Mouse (Mus musculus) stomach, postnatal 0 days (tissue): Measurements from ENCODE around the gene Gsg1l.

Source experiments
- CTCF ChIP-seq: IDR thresholded peaks from 2 replicates; pipeline ENCODE4 v1.5.1; 2016; ENCODE audit warnings: antibody characterized with exemption, low read depth, mild to moderate bottlenecking, moderate library complexity
- EP300 ChIP-seq: optimal IDR thresholded peaks from 2 replicates; pipeline ENCODE3; 2016; ENCODE audit warnings: antibody characterized with exemption

GRCm38 (mm10) chr7:125983902-125984841 is 98.0 kb downstream of the Gsg1l start:
- TF ChIP-seq CTCF, result 0 out of 2 replicates have a peak, but pooled peaks have one; percentile 1
- TF ChIP-seq EP300, result no peak
